Mouse (Mus musculus) heart, postnatal 14 days (tissue): ENCODE measurements at regions not wholly inside any gene's neighbourhood (a gene's known extent, or its start where the extent isn't known, plus 50 kb on each side); places are given as distances from the start of the nearest gene placed in this dataset.
A peak's percentile ranks its signal among the peaks of the same experiment; 100 is the strongest.
"Not testable (repeated sequence)": the region's sequence is repeated elsewhere in the genome, so short reads cannot be mapped to it uniquely, and the experiment has no call there.

Source experiments
- DNase-seq, 2 experiments: peaks; one replicate each; pipeline ENCODE4 v3.0.0; 2021 to 2022
- intact Hi-C: fragments of 180-260 bp; cut with DNase I; formaldehyde crosslinking; loops from one replicate; pipeline ENCODE4 v1.15.1; 2025

GRCm38 (mm10) chr1:194443681-194444080 is 174.3 kb upstream of the Plxna2 start:
- DNase-seq, result no peak

GRCm38 (mm10) chr1:194437301-194437700 is 180.7 kb upstream of the Plxna2 start:
- intact Hi-C loops, result no loop called here
- DNase-seq, result no peak

More at GRCm38 (mm10) chr1:194443681-194444080, 174.3 kb upstream of the Plxna2 start:
- intact Hi-C loops, result no loop called here

GRCm38 (mm10) chr1:194435060-194435459 is 183.0 kb upstream of the Plxna2 start:
- no peak for DNase-seq
- intact Hi-C loops, result no loop called here

- intact Hi-C loops, result no loop called here
These were observed 189.4 kb upstream of the Plxna2 start for GRCm38 (mm10) chr1:194428586-194428985.

GRCm38 (mm10) chr1:194426293-194426692 is 191.7 kb upstream of the Plxna2 start:
- intact Hi-C loops, result no loop called here
- DNase-seq, result no peak

More at GRCm38 (mm10) chr1:194428586-194428985, 189.4 kb upstream of the Plxna2 start:
- DNase-seq, result no peak

- intact Hi-C loops, result no loop called here
- DNase-seq, result no peak
These were observed 193.8 kb upstream of the Plxna2 start for GRCm38 (mm10) chr1:194424201-194424600.

GRCm38 (mm10) chr1:194412193-194412592 is 205.8 kb upstream of the Plxna2 start:
- DNase-seq, result no peak
- intact Hi-C loops, result no loop called here

- intact Hi-C loops, result no loop called here
- DNase-seq, result peak in 1 of 2 experiments; percentile 12
These were observed 206.2 kb upstream of the Plxna2 start for GRCm38 (mm10) chr1:194411788-194412187.

GRCm38 (mm10) chr1:194399281-194399680 is 218.7 kb upstream of the Plxna2 start:
- intact Hi-C loops, result no loop called here
- no peak for DNase-seq

GRCm38 (mm10) chr1:194396754-194397460 is 221.1 kb upstream of the Plxna2 start:
- DNase-seq, result no peak
- intact Hi-C loops, result no loop called here

- DNase-seq, result no peak
- intact Hi-C loops, result no loop called here
These were observed 224.3 kb upstream of the Plxna2 start for GRCm38 (mm10) chr1:194393720-194394119.

GRCm38 (mm10) chr1:194390202-194390601 is 227.8 kb upstream of the Plxna2 start:
- intact Hi-C loops, result no loop called here
- DNase-seq, result no peak

- intact Hi-C loops, result no loop called here
- DNase-seq, result no peak
These were observed 239.9 kb upstream of the Plxna2 start for GRCm38 (mm10) chr1:194378135-194378534.

- DNase-seq, intact Hi-C loops: not testable (repeated sequence)
These were observed 244.5 kb upstream of the Plxna2 start for GRCm38 (mm10) chr1:194373511-194373910.

- DNase-seq, result no peak
- intact Hi-C loops, result no loop called here
These were observed 254.1 kb upstream of the Plxna2 start for GRCm38 (mm10) chr1:194363917-194364316.

- DNase-seq, result no peak
- intact Hi-C loops, result no loop called here
These were observed 254.8 kb upstream of the Plxna2 start for GRCm38 (mm10) chr1:194363129-194363768.

GRCm38 (mm10) chr1:194362298-194362697 is 255.7 kb upstream of the Plxna2 start:
- no peak for DNase-seq
- intact Hi-C loops, result no loop called here

GRCm38 (mm10) chr1:194361316-194361715 is 256.7 kb upstream of the Plxna2 start:
- intact Hi-C loops, result no loop called here
- no peak for DNase-seq

- DNase-seq, result no peak
- intact Hi-C loops, result no loop called here
These were observed 263.5 kb upstream of the Plxna2 start for GRCm38 (mm10) chr1:194354332-194355120.

- no peak for DNase-seq
- intact Hi-C loops, result no loop called here
These were observed 272.5 kb upstream of the Plxna2 start for GRCm38 (mm10) chr1:194345304-194346033.

GRCm38 (mm10) chr1:194342568-194342967 is 275.4 kb upstream of the Plxna2 start:
- no peak for DNase-seq
- intact Hi-C loops, result no loop called here
